ENCODE assay signal across 8 mouse cellular contexts in genomic region chr11:75136666-75137398, GRCm38 (mm10). TPM values are rescaled to one million over a fixed set of nuclear protein-coding genes. Genes with fewer than 3 reads are reported as not detected.
DNase-seq lines count a peak whose midpoint lies in the region; ATAC-seq and TF ChIP-seq lines count a peak whose summit lies in the region.
"Had no signal": no experiment of that assay in that cellular context is flagged by ENCODE, and none has a peak within 500 bp of the region (broad histone marks: within the 10 kb centered on the region; RNA-seq: fewer than 3 reads in every experiment).

No protein-coding gene starts in this region.

- H3K79me2 ChIP-seq in CH12.LX (replicated peaks; ENCODE audit: control insufficient read depth, extremely low read depth, insufficient read depth, poor library complexity, severe bottlenecking): no peaks in the 10 kb centered on the region

- no peak; the same call in 1 of the 2 replicates for TF ChIP-seq RAD21 in CH12.LX (IDR thresholded peaks at IDR 0.05; ENCODE audit: low read depth, low read length)

- peaks cover 2 to 63% of the 10 kb centered on the region in 2 experiments for H3K36me3 ChIP-seq in CH12.LX (replicated peaks in 1 of 2; ENCODE audit: control insufficient read depth in 1 of 2, insufficient read depth in 1 of 2, low read length in 1 of 2)
- no peaks in the 10 kb centered on the region for H3K36me3 ChIP-seq in lung, embryonic 15.5 days
- H3K36me3 ChIP-seq in midbrain, embryonic 14.5 days (ENCODE audit: control insufficient read depth, insufficient read depth, low read length): peaks cover 14% of the 10 kb centered on the region

- no peak for ATAC-seq in lung, embryonic 15.5 days (ENCODE audit: borderline replicate concordance, extremely low read depth, low FRiP score, low TSS enrichment)
- ATAC-seq in midbrain, embryonic 14.5 days (ENCODE audit: low FRiP score, low TSS enrichment): no peak

- no peak for TF ChIP-seq POLR2A in CH12.LX (IDR thresholded peaks at IDR 0.05; ENCODE audit: low read depth, low read length)

- no peak for TF ChIP-seq CTCF in CH12.LX (conservative IDR thresholded peaks at IDR 0.05 in 1 of 2, IDR thresholded peaks at IDR 0.05 in 1 of 2; ENCODE audit: low read depth in 2 of 2, low read length in 2 of 2)

- peak overlapping the region; percentile 33; the same call in 1 of the 2 replicates for H3K4me2 ChIP-seq in CH12.LX (ENCODE audit: insufficient read depth, low read depth, poor library complexity, severe bottlenecking)
- H3K4me2 ChIP-seq in lung, embryonic 15.5 days: no peak overlapping the region
- no peak overlapping the region for H3K4me2 ChIP-seq in midbrain, embryonic 14.5 days (ENCODE audit: low read length)

- dilution Hi-C loops in CH12.LX (cut with MboI; ENCODE audit: extremely low pct_ligation_motif_present, extremely low pct_unique_long_range_greater_than_20kb, low sequenced_read_pairs): no loop called here

- no peak overlapping the region for H3K27ac ChIP-seq in CH12.LX (ENCODE audit: insufficient read depth, low read depth)
- peak overlapping the region; percentile 16; the same call in 1 of the 2 replicates for H3K27ac ChIP-seq in lung, embryonic 15.5 days
- H3K27ac ChIP-seq in midbrain, embryonic 14.5 days (replicated peaks; ENCODE audit: low read depth, low read length): no peak overlapping the region

- H3K9me3 ChIP-seq in CH12.LX (replicated peaks; ENCODE audit: low read length): no peaks in the 10 kb centered on the region
- no peaks in the 10 kb centered on the region for H3K9me3 ChIP-seq in lung, embryonic 15.5 days
- H3K9me3 ChIP-seq in midbrain, embryonic 14.5 days (ENCODE audit: control insufficient read depth, low read length): no peaks in the 10 kb centered on the region

- in situ Hi-C loops in CH12.LX (cut with MboI; ENCODE audit: low pct_ligation_motif_present, low pct_unique_long_range_greater_than_20kb, low sequenced_read_pairs): no loop called here

- 41% methylated on average over 5 of the region's 5 CpGs for WGBS in lung, embryonic 15.5 days
- 78% methylated on average over 5 of the region's 5 CpGs for WGBS in midbrain, embryonic 14.5 days

- no peaks in the 10 kb centered on the region for H3K27me3 ChIP-seq in CH12.LX (replicated peaks)
- H3K27me3 ChIP-seq in lung, embryonic 15.5 days: no peaks in the 10 kb centered on the region
- no peaks in the 10 kb centered on the region for H3K27me3 ChIP-seq in midbrain, embryonic 14.5 days (ENCODE audit: control insufficient read depth, insufficient read depth, low read length)

- H3K9ac ChIP-seq in CH12.LX (ENCODE audit: insufficient read depth, low read depth): no peak overlapping the region
- H3K9ac ChIP-seq in lung, embryonic 15.5 days: no peak overlapping the region
- no peak overlapping the region for H3K9ac ChIP-seq in midbrain, embryonic 14.5 days (replicated peaks; ENCODE audit: low read length)

- peak; percentile 95 for TF ChIP-seq EP300 in CH12.LX (IDR thresholded peaks at IDR 0.05; ENCODE audit: low read length)

- peak overlapping the region in 1 of 3 experiments; percentile 7 for H3K4me3 ChIP-seq in CH12.LX (replicated peaks in 1 of 3; ENCODE audit: low read depth in 2 of 3, low read length in 2 of 3, poor library complexity in 1 of 3)
- H3K4me3 ChIP-seq in lung, embryonic 15.5 days: no peak overlapping the region
- H3K4me3 ChIP-seq in midbrain, embryonic 14.5 days (replicated peaks; ENCODE audit: low read depth, low read length): no peak overlapping the region
- H3K4me3 ChIP-seq: erythroblast, embryonic 14.5 days had no signal

- DNase-seq in CH12.LX (ENCODE audit: extremely low read depth): peak; percentile 90
- DNase-seq in adrenal gland, postnatal 25 days: peak; percentile 34
- DNase-seq in induced T-regulatory cell, adult 2 months (ENCODE audit: low read depth): peak; percentile 60
- no peak for DNase-seq in midbrain, embryonic 14.5 days
- no peak for DNase-seq in thymus, postnatal 25 days
- DNase-seq in layer of hippocampus, postnatal 14 days (ENCODE audit: low spot score in 2 of 2): no peak

- peaks cover 42 to 73% of the 10 kb centered on the region in 2 experiments for H3K4me1 ChIP-seq in CH12.LX (ENCODE audit: control insufficient read depth in 1 of 2, insufficient read depth in 2 of 2)
- peaks cover 82% of the 10 kb centered on the region for H3K4me1 ChIP-seq in lung, embryonic 15.5 days
- 0 out of 2 replicates have a peak, but pooled peaks cover 4% of the 10 kb centered on the region for H3K4me1 ChIP-seq in midbrain, embryonic 14.5 days (ENCODE audit: control insufficient read depth, insufficient read depth, low read length)

TF ChIP-seq in CH12.LX, 34 proteins besides CTCF, POLR2A, EP300 and RAD21:
- TF ChIP-seq CHD2 (IDR thresholded peaks at IDR 0.05; ENCODE audit: low read length) (peak; percentile 81), USF1 (IDR thresholded peaks at IDR 0.05; ENCODE audit: low read depth, low read length) (peak; percentile 10; the same call in 1 of the 2 replicates), NELFE (IDR thresholded peaks at IDR 0.05; ENCODE audit: low read depth, low read length) (no peak), IRF4 (IDR thresholded peaks at IDR 0.05; ENCODE audit: low read depth, low read length) (peak; percentile 92), ETS1 (conservative IDR thresholded peaks at IDR 0.05; ENCODE audit: low read depth, low read length) (peak; percentile 92), ZMIZ1 (IDR thresholded peaks at IDR 0.05; ENCODE audit: low read depth, low read length) (no peak), MAFK (IDR thresholded peaks at IDR 0.05; ENCODE audit: insufficient replicate concordance, low read length) (peak; percentile 64; the same call in 1 of the 2 replicates), KAT2A (IDR thresholded peaks at IDR 0.05; ENCODE audit: insufficient replicate concordance, low read length) (no peak), MAX (IDR thresholded peaks at IDR 0.05; ENCODE audit: low read length) (peak; percentile 29; the same call in 1 of the 2 replicates), PAX5 (IDR thresholded peaks at IDR 0.05; ENCODE audit: low read length) (no peak), RCOR1 (conservative IDR thresholded peaks at IDR 0.05; ENCODE audit: low read depth, low read length) (no peak; the same call in 1 of the 2 replicates), ELF1 (IDR thresholded peaks at IDR 0.05; ENCODE audit: low read depth, low read length) (no peak), JUN (IDR thresholded peaks at IDR 0.05; ENCODE audit: insufficient read depth, low read depth, low read length) (peak; percentile 72), TBP (conservative IDR thresholded peaks at IDR 0.05; ENCODE audit: low read depth, low read length) (0 out of 2 replicates have a peak, but pooled peaks have one; percentile 31), GABPA (IDR thresholded peaks at IDR 0.05; ENCODE audit: insufficient replicate concordance, low read depth, low read length) (no peak), TCF12 (IDR thresholded peaks at IDR 0.05; ENCODE audit: low read depth, low read length) (peak; percentile 88), UBTF (IDR thresholded peaks at IDR 0.05; ENCODE audit: low read depth, low read length) (no peak), E2F4 (IDR thresholded peaks at IDR 0.05; ENCODE audit: insufficient replicate concordance, low read depth, low read length) (no peak), MEF2A (IDR thresholded peaks at IDR 0.05; ENCODE audit: borderline replicate concordance, low read depth, low read length) (peak; percentile 95), USF2 (conservative IDR thresholded peaks at IDR 0.05; ENCODE audit: low read depth, low read length) (no peak), CHD1 (IDR thresholded peaks at IDR 0.05; ENCODE audit: low read depth, low read length) (no peak), BHLHE40 (IDR thresholded peaks at IDR 0.05; ENCODE audit: low read depth, low read length) (peak; percentile 98), JUND (conservative IDR thresholded peaks at IDR 0.05; ENCODE audit: low read depth, low read length) (peak; percentile 70), MYC (IDR thresholded peaks at IDR 0.05; ENCODE audit: low read depth, low read length) (peak; percentile 73; the same call in 1 of the 2 replicates)

RNA-seq across cellular contexts. Expression of gene Hic1, which starts 32.5 kb away (rescaled TPM):
- total RNA-seq in CH12.LX (2012; rRNA removed) (6.4 and 9.6 TPM in 2 replicates), CH12.LX (2014; rRNA removed) (2.8 and 2.9 TPM in 2 replicates)
- polyA plus RNA-seq in CH12.LX (2012; ENCODE audit: insufficient read length, low read depth): 4.3 and 5.7 TPM in 2 replicates
- 7.3 and 9.9 TPM in 2 replicates for total RNA-seq in adrenal gland, postnatal 25 days (2021)
- 20.1 and 21.7 TPM in 2 replicates for polyA plus RNA-seq in lung, embryonic 15.5 days (2015; fragmentation: Nextera tagmentation; extraction: Ambion mirVana)
- 0.66 and 0.92 TPM in 2 replicates for polyA plus RNA-seq in midbrain, embryonic 14.5 days (2014; fragmentation: Nextera tagmentation; extraction: Ambion mirVana)
- 1 to 10 TPM; 3.3 to 4.5 TPM for total RNA-seq in layer of hippocampus, postnatal 14 days (2021)

RNA-seq across cellular contexts. Expression of gene Ovca2, which starts 41.8 kb away (rescaled TPM):
- total RNA-seq in CH12.LX (2012; rRNA removed) (20.7 and 28.4 TPM in 2 replicates), CH12.LX (2014; rRNA removed) (68.4 and 86.9 TPM in 2 replicates)
- 28.6 and 32.1 TPM in 2 replicates for polyA plus RNA-seq in CH12.LX (2012; ENCODE audit: insufficient read length, low read depth)
- 22.4 and 23.9 TPM in 2 replicates for total RNA-seq in adrenal gland, postnatal 25 days (2021)
- 25.5 and 26.2 TPM in 2 replicates for polyA plus RNA-seq in lung, embryonic 15.5 days (2015; fragmentation: Nextera tagmentation; extraction: Ambion mirVana)
- 15.4 and 20.2 TPM in 2 replicates for polyA plus RNA-seq in midbrain, embryonic 14.5 days (2014; fragmentation: Nextera tagmentation; extraction: Ambion mirVana)
- total RNA-seq in layer of hippocampus, postnatal 14 days (2021): 10 to 100 TPM; 14.8 to 15.2 TPM

RNA-seq across cellular contexts. Expression of gene Dph1, which starts 54.2 kb away (rescaled TPM):
- 47.7 and 50.6 TPM in 2 replicates for total RNA-seq in CH12.LX (2012; rRNA removed)
- total RNA-seq in CH12.LX (2014; rRNA removed): 56.4 and 57.0 TPM in 2 replicates
- polyA plus RNA-seq in CH12.LX (2012; ENCODE audit: insufficient read length, low read depth): 50.9 and 54.7 TPM in 2 replicates
- total RNA-seq in adrenal gland, postnatal 25 days (2021): 29.2 and 34.4 TPM in 2 replicates
- polyA plus RNA-seq in lung, embryonic 15.5 days (2015; fragmentation: Nextera tagmentation; extraction: Ambion mirVana): 20.4 and 21.0 TPM in 2 replicates
- polyA plus RNA-seq in midbrain, embryonic 14.5 days (2014; fragmentation: Nextera tagmentation; extraction: Ambion mirVana): 13.7 and 14.8 TPM in 2 replicates
- 10 to 100 TPM; 21.7 to 24.4 TPM for total RNA-seq in layer of hippocampus, postnatal 14 days (2021)

RNA-seq across cellular contexts. Expression of gene Rtn4rl1, which starts 56.8 kb away (rescaled TPM):
- total RNA-seq in CH12.LX (2012; rRNA removed): 0.04 TPM in 2 replicates
- total RNA-seq in CH12.LX (2014; rRNA removed): 0.08 TPM in 1 of 2 replicates, not detected in the other
- 0.09 and 0.11 TPM in 2 replicates for polyA plus RNA-seq in CH12.LX (2012; ENCODE audit: insufficient read length, low read depth)
- total RNA-seq in adrenal gland, postnatal 25 days (2021): 37.8 and 42.2 TPM in 2 replicates
- 1.8 and 3.3 TPM in 2 replicates for polyA plus RNA-seq in lung, embryonic 15.5 days (2015; fragmentation: Nextera tagmentation; extraction: Ambion mirVana)
- polyA plus RNA-seq in midbrain, embryonic 14.5 days (2014; fragmentation: Nextera tagmentation; extraction: Ambion mirVana): 16.5 and 17.4 TPM in 2 replicates
- 10 to 100 TPM; 82.1 to 83.1 TPM for total RNA-seq in layer of hippocampus, postnatal 14 days (2021)
- polyA plus RNA-seq: erythroblast, embryonic 14.5 days had no signal

Comparison
In these comparisons a context has a peak if more than half of its experiments do, and no peak if none do; other contexts are left out.
1. DNase-seq: peak in CH12.LX (single experiment), adrenal gland, postnatal 25 days (single experiment) and induced T-regulatory cell, adult 2 months (single experiment); none in midbrain, embryonic 14.5 days (single experiment), thymus, postnatal 25 days (single experiment) and layer of hippocampus, postnatal 14 days (0 of 2).